Mouse (Mus musculus) G1E (cell line): ENCODE results near the gene Ncoa3.

Experiments
- CTCF ChIP-seq: IDR thresholded peaks from 2 replicates; pipeline ENCODE4 v1.5.1; 2012; ENCODE audit warnings: low read depth, low read length, inconsistent platforms, mixed read lengths
- GATA1 ChIP-seq: IDR thresholded peaks from 2 replicates; pipeline ENCODE4 v1.6.1; 2012; ENCODE audit warnings: borderline replicate concordance, low read length, inconsistent platforms, mixed read lengths

GRCm38 (mm10) chr2:165982512-165983389, 9.7 kb upstream of the Ncoa3 start:
- TF ChIP-seq CTCF (no peak), GATA1 (no peak)
